9 mouse cellular contexts compared by ENCODE assay signal in the genomic region with DNA sequence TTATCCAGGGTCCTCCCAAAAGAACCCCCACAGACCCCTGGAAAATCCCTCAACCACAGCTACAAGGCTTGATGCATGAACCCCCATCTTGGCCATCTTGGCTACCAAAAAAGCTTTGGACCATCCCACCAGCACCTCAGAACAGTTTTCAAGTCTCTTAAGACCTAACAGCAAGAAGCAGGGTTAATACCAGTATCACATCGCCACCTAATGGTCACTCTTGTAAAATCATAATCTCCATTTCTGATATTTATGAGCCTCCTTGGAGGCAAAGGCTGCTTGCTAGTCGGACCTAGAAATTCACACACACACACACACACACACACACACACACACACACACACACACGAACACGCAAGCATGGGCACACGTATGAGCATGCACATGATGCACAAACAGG. TPM values are rescaled to one million over a fixed set of nuclear protein-coding genes. Genes with fewer than 3 reads are reported as not detected.
DNase-seq lines count a peak whose midpoint lies in the region; ATAC-seq and TF ChIP-seq lines count a peak whose summit lies in the region.
"Had no signal": no experiment of that assay in that cellular context is flagged by ENCODE, and none has a peak within 500 bp of the region (broad histone marks: within the 10 kb centered on the region; RNA-seq: fewer than 3 reads in every experiment).

No protein-coding gene starts in this region.

- no peaks in the 10 kb centered on the region for H3K36me3 ChIP-seq in intestine, postnatal 0 days (ENCODE audit: control insufficient read depth, insufficient read depth)
- no peaks in the 10 kb centered on the region for H3K36me3 ChIP-seq in intestine, embryonic 16.5 days (ENCODE audit: control insufficient read depth, insufficient read depth, low read length)
- no peaks in the 10 kb centered on the region for H3K36me3 ChIP-seq in ES-E14 (ENCODE audit: control insufficient read depth, insufficient read depth, low read length, poor library complexity, severe bottlenecking)

- no peak overlapping the region for H3K9ac ChIP-seq in intestine, postnatal 0 days (ENCODE audit: low read depth, low read length)
- no peak overlapping the region for H3K9ac ChIP-seq in intestine, embryonic 16.5 days (ENCODE audit: low read depth, low read length)
- no peak overlapping the region for H3K9ac ChIP-seq in ES-E14 (ENCODE audit: insufficient read depth, low read depth, low read length, poor library complexity, severe bottlenecking)

- no peaks in the 10 kb centered on the region for H3K27me3 ChIP-seq in intestine, postnatal 0 days (replicated peaks; ENCODE audit: control insufficient read depth, insufficient read depth, low read length)
- H3K27me3 ChIP-seq in intestine, embryonic 16.5 days (replicated peaks; ENCODE audit: control insufficient read depth, insufficient read depth, low read length) = no peaks in the 10 kb centered on the region

- no peak overlapping the region for H3K27ac ChIP-seq in intestine, postnatal 0 days (ENCODE audit: low read depth, low read length)
- H3K27ac ChIP-seq in intestine, embryonic 16.5 days (ENCODE audit: low read length) = no peak overlapping the region
- no peak overlapping the region for H3K27ac ChIP-seq in ES-E14 (ENCODE audit: insufficient read depth, low read depth, low read length, poor library complexity, severe bottlenecking)
- no peak overlapping the region for H3K27ac ChIP-seq in olfactory bulb, adult 2 months (ENCODE audit: insufficient read depth, low read depth, low read length)

- peak; percentile 33 for DNase-seq in ES-E14 (ENCODE audit: low read depth, low spot score)
- DNase-seq in brain, embryonic 14.5 days (ENCODE audit: low read depth) = peak; percentile 90
- DNase-seq in hindlimb bud, embryonic 11.5 days (ENCODE audit: extremely low spot score, low read depth, low spot score) = peak; percentile 66
- no peak for DNase-seq in gastrocnemius, postnatal 25 days

- in situ Hi-C loops in ES-E14 (cut with MboI; ENCODE audit: low sequenced_read_pairs in 2 of 2, unreplicated experiment in 2 of 2) = no loop called here

- WGBS in intestine, postnatal 0 days = 2% methylated on average over 5 of the region's 5 CpGs
- WGBS in intestine, embryonic 16.5 days = 7% methylated on average over 5 of the region's 5 CpGs
- WGBS in olfactory bulb, adult 2 months = 11% methylated on average over 5 of the region's 5 CpGs

- H3K4me2 ChIP-seq in intestine, postnatal 0 days (replicated peaks; ENCODE audit: low read depth) = no peak overlapping the region
- no peak overlapping the region for H3K4me2 ChIP-seq in intestine, embryonic 16.5 days (ENCODE audit: low read depth, low read length)

- no peak for TF ChIP-seq POLR2A in brain, embryonic 14.5 days (IDR thresholded peaks at IDR 0.05; ENCODE audit: borderline replicate concordance, extremely low read depth, insufficient read depth, insufficient read length, poor library complexity, severe bottlenecking)
- no peak for TF ChIP-seq POLR2A in olfactory bulb, adult 2 months (IDR thresholded peaks at IDR 0.05; ENCODE audit: insufficient read depth, low read depth, low read length)

- no peak overlapping the region for H3K4me3 ChIP-seq in intestine, postnatal 0 days (ENCODE audit: low read depth, low read length)
- H3K4me3 ChIP-seq in intestine, embryonic 16.5 days (ENCODE audit: low read length) = no peak overlapping the region
- H3K4me3 ChIP-seq in ES-E14 (ENCODE audit: insufficient read depth in 1 of 2, low read depth in 1 of 2, low read length in 2 of 2, poor library complexity in 1 of 2, severe bottlenecking in 1 of 2) = no peak overlapping the region
- no peak overlapping the region for H3K4me3 ChIP-seq in olfactory bulb, adult 2 months (ENCODE audit: insufficient read depth, low read depth, low read length)

- no peak for ATAC-seq in intestine, postnatal 0 days
- no peak for ATAC-seq in intestine, embryonic 16.5 days
- ATAC-seq in granulocyte monocyte progenitor cell, adult 5-6 weeks (replicated peaks; ENCODE audit: poor library complexity, severe bottlenecking) = no peak

- peak; percentile 75 for TF ChIP-seq CTCF in intestine, postnatal 0 days (IDR thresholded peaks at IDR 0.05; ENCODE audit: low read depth)
- peak; percentile 47; the same call in 1 of the 2 replicates for TF ChIP-seq CTCF in brain, embryonic 14.5 days (IDR thresholded peaks at IDR 0.05; ENCODE audit: borderline replicate concordance, extremely low read depth, insufficient read depth, insufficient read length)
- peak; percentile 20; the same call in 1 of the 2 replicates for TF ChIP-seq CTCF in olfactory bulb, adult 2 months (IDR thresholded peaks at IDR 0.05; ENCODE audit: insufficient read depth, low read depth, low read length)

- no peaks in the 10 kb centered on the region for H3K9me3 ChIP-seq in intestine, postnatal 0 days (ENCODE audit: control insufficient read depth)
- no peaks in the 10 kb centered on the region for H3K9me3 ChIP-seq in intestine, embryonic 16.5 days (ENCODE audit: control insufficient read depth, low read length)
- H3K9me3 ChIP-seq in ES-E14 (ENCODE audit: control insufficient read depth, insufficient read depth, low read depth, low read length) = no peaks in the 10 kb centered on the region

- no peaks in the 10 kb centered on the region for H3K4me1 ChIP-seq in intestine, postnatal 0 days (replicated peaks; ENCODE audit: control insufficient read depth, insufficient read depth, low read length)
- no peaks in the 10 kb centered on the region for H3K4me1 ChIP-seq in intestine, embryonic 16.5 days (ENCODE audit: control insufficient read depth, insufficient read depth, low read length)
- H3K4me1 ChIP-seq in ES-E14 (ENCODE audit: control insufficient read depth in 2 of 2, insufficient read depth in 2 of 2, low read length in 2 of 2, poor library complexity in 1 of 2) = no peaks in the 10 kb centered on the region
- H3K4me1 ChIP-seq in olfactory bulb, adult 2 months (ENCODE audit: control insufficient read depth, insufficient read depth, low read length) = no peaks in the 10 kb centered on the region

TF ChIP-seq in ES-E14, 5 proteins besides CTCF, POLR2A, EP300 and RAD21:
- no peak for TF ChIP-seq MAFK (IDR thresholded peaks at IDR 0.05; ENCODE audit: insufficient read depth, low read depth, low read length)
- peak; percentile 64 for TF ChIP-seq ZC3H11A (IDR thresholded peaks at IDR 0.05; ENCODE audit: borderline replicate concordance, low read depth, low read length)

RNA-seq across cellular contexts. Expression of a gene that starts 40.1 kb away (rescaled TPM):
- polyA plus RNA-seq in intestine, postnatal 0 days (2015; fragmentation: Nextera tagmentation; extraction: Ambion mirVana) = 4.0 and 4.7 TPM in 2 replicates
- polyA plus RNA-seq in intestine, embryonic 16.5 days (2015; fragmentation: Nextera tagmentation; extraction: Ambion mirVana) = 6.7 and 6.8 TPM in 2 replicates
- total RNA-seq in ES-E14 (2012; rRNA removed) = 0.76 and 2.5 TPM in 2 replicates
- polyA plus RNA-seq in brain, embryonic 14.5 days (2012; rRNA removed) = 0.25 and 1.7 TPM in 2 replicates
- not detected in 2 replicates for polyA plus RNA-seq in olfactory bulb, adult 2 months (2012; ENCODE audit: insufficient read depth, insufficient read length, low replicate concordance, missing spikeins)
- under 1 TPM in 1 of 2 experiments, not detected in 1; 0.05 TPM for total RNA-seq in gastrocnemius, postnatal 25 days (2021)
- total RNA-seq in granulocyte monocyte progenitor cell, adult 5-6 weeks (2014; fragmentation: Nextera tagmentation) = not detected in 2 replicates
- not detected in 2 replicates for total RNA-seq in granulocyte monocyte progenitor cell, adult 5-6 weeks (2017)
- total RNA-seq: common myeloid progenitor, adult 5-6 weeks had no signal

Comparison
In these comparisons a context has a peak if more than half of its experiments do, and no peak if none do; other contexts are left out.
1. CTCF ChIP-seq: peak in every context shown above with its lines; median percentile 75 in intestine, postnatal 0 days; 47 in brain, embryonic 14.5 days; 20 in olfactory bulb, adult 2 months.